Mouse (Mus musculus): ENCODE measurements around the gene Blm.

The Blm gene

DNA sequence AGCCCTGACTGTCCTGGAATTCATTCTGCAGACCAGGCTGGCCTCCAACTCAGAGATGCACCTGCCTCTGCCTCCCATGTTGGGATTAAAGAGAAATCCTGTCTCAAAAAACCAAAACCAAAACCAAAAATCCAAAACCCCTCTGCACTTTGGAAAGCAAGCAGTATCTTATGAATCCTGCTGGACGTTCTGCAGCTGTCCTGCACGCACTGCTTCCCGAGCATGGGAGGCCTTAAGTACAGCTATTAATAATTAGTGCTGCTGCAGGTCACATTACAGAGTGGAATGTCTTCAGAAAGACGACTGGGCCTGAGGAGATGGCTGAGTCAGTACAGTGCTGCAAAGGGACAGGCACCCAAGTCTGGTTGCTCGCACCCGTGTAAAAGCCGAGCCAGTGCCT is 73.0 kb downstream of the Blm start:
- DNase-seq (ENCODE audit: low spot score), result no peak

GRCm38 (mm10) chr7:80460892-80461291 is 74.0 kb downstream of the Blm start:
- no peak for DNase-seq (ENCODE audit: low spot score)

- DNase-seq (ENCODE audit: low spot score), result no peak
Measured at GRCm38 (mm10) chr7:80460199-80460598, 74.7 kb downstream of the Blm start.

DNA sequence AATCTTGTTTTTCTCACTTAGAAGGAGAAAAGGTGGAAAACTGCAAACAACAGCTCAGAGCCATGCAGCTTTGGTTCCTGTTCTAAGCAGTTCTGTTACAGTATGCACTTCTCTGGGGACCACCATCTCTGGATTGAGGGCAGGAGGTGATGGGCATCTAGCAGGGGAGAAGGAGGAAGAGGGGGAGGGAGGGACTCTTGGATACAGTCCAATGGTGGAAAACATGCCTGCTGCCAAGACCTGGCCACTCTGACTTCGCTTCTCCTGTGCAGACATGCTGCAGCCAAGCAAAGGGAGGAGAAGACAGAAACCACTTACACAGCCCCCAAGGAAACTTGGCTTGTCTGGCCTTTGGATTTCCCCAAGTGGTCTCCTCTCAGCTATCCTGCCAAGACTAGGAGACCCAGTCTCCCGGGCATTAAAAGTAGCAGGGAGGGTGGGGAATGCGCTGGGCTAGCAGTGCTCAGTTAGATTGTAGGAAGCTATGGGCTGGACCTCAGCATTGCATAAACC is 77.0 kb downstream of the Blm start:
- DNase-seq (ENCODE audit: low spot score), result no peak

GRCm38 (mm10) chr7:80457241-80457640 is 77.7 kb downstream of the Blm start:
- no peak for DNase-seq (ENCODE audit: low spot score)

- DNase-seq (ENCODE audit: low spot score), result no peak
Measured at GRCm38 (mm10) chr7:80456327-80456726, 78.6 kb downstream of the Blm start.

DNA sequence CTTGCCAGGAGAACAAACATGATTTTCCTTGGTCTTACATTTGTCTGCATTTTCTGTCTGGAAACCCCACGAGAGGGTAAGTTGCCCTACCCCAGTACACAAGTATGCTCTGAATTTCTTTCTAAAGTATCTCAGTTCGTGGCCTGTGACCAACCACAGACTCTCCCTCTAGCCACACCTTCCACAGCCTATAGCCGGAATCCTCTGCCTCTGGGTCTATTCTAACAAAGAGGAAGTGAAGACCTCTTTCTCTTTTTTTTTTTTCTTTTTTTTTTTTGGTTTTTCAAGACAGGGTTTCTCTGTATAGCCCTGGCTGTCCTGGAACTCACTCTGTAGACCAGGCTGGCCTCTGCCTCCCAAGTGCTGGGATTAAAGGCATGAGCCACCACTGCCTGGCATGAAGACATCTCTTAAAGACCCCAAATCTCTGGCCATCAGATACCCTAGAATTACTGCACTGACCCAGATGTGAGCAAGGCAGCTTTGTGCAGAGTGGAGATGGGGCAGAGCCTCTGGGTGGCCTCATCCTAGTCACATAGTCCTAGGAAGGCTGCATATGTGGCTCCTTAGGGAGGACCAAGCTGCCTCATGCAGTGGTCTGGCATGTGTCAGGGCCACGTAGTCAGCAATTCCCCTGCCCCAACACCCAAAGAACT is 79.3 kb downstream of the Blm start:
- no peak for DNase-seq (ENCODE audit: low spot score)

- DNase-seq (ENCODE audit: low spot score), result no peak
Measured at GRCm38 (mm10) chr7:80454786-80455185, 80.1 kb downstream of the Blm start.

GRCm38 (mm10) chr7:80453997-80454396 is 80.9 kb downstream of the Blm start:
- no peak for DNase-seq (ENCODE audit: low spot score)

DNA sequence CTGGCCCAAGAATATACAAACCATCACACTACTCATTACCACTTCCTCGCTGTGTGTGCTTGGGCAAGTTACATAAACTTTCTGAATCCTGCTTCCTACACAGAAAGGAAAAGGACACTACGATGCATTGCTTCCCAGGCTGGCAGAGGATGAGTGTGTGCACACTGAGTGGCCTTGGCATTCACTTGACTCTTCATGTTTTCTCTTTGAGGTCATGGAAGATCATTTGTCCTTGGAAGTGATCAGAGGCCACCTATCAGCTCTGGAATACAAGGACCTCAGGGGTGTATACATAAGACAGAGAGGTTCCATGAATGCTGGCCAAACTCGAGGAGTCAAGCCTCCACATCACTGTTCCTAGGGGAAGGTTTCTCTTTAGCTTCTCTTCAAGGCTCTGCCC is 81.8 kb downstream of the Blm start:
- no peak for DNase-seq (ENCODE audit: low spot score)

DNA sequence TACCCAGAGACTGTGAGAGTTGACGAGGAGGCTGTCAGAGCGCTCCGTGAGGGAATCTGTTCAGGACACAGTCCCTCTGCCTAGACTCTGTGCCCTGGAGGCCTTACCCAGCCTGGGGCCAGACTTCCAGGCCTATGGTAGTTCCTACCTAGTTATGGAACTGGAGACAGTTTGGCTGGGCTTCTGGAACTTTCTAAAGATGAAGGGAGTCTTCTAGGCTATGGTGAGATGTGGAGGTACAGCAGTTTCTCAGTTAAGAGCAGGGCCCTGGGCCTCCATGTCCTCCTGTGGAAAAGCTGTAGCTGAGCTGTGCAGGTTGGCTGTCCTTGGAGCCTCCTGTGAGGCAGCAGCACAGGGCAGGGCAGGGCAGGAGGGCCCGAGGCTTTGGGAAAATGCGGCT is 82.7 kb downstream of the Blm start:
- DNase-seq (ENCODE audit: low spot score), result no peak

DNA sequence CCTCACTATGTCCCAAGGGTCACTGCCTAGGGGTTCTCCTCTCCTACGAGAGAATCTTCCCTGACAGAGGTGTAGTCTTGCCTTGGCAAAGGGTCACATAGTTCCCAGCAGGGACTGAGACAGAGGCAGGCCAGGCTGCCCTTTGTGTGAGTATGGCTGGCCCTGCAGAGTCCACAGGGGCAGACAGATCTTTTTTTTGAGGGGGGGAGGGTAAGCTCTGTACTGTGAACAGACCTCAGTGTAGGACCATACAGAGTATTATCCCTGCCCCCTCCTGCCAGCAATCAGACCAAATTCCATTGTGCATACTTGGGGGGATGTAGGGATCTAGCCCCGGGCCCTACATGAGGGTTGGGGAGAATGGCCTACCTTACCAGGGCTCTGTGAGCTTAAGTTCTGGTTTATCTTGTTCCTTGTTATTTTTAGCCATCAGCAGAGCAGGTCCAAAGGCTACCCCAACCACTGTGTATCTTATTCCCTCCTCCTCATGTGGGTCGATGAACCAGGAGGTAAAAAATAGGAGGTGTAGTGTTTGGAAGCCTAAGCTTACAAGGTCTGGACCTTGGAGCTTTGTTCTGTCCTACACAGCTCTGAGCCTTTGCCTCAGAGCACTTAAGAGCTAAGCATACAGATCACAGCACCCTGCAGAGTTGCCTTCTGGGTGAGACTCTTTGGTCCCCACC is 83.2 kb downstream of the Blm start:
- DNase-seq (ENCODE audit: low spot score), result no peak

DNA sequence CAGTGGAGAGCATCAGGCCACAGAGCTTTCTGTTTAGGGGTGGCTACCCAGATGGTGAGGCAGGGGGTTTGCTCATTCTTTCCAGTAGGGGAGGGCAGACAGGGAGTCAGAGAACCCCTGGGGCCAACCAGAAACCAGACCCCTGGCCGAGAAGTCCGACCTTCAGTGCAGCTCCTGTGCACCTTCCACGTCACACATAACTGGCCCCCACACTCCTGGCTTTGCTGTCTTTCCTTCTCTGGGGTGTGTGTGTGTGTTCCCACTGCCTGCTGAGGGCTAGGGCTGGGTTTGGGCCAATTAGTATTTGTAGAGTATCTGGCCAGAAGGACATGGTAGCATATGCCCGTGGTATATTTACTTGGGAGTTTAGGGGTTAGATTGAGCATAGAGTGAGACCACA is 84.6 kb downstream of the Blm start:
- DNase-seq (ENCODE audit: low spot score), result no peak

- DNase-seq (ENCODE audit: low spot score), result no peak
Measured at GRCm38 (mm10) chr7:80449620-80450091, 85.3 kb downstream of the Blm start.

GRCm38 (mm10) chr7:80447336-80447735 is 87.6 kb downstream of the Blm start:
- DNase-seq (ENCODE audit: low spot score), result no peak

DNA sequence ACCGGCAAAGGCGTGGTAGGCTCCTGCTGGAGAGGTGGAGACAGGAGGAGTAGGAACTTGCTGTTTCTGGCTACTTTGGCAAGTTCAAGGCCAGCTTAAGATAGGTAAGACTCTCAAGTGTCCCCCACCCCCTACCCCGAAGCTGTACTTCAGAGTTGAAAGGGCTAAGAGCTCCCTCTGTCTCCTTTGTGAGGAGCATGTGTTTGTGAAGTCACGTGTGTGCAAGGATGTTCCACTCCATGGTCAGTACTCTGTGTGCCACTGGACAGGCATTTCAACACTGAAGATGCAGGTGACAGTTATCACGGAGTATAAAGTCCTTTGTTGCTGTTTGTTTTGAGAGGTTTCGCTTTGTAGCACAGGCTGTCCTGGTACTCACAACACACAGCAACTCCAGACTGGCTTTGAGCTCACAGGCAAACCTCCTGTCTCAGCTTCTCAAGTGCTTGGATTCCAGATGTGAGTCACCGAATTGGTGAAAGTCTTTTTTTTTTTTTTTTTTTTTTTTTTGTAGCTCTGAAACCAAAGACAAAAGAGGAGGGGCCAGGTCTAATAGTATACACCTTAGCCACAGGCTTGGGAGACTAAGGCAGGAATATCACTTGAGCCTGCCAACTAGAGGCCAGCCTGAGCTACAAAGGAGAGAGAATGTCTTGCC is 88.6 kb downstream of the Blm start:
- no peak for DNase-seq (ENCODE audit: low spot score)

- no peak for DNase-seq (ENCODE audit: low spot score)
Measured at GRCm38 (mm10) chr7:80445492-80445891, 89.4 kb downstream of the Blm start.

DNA sequence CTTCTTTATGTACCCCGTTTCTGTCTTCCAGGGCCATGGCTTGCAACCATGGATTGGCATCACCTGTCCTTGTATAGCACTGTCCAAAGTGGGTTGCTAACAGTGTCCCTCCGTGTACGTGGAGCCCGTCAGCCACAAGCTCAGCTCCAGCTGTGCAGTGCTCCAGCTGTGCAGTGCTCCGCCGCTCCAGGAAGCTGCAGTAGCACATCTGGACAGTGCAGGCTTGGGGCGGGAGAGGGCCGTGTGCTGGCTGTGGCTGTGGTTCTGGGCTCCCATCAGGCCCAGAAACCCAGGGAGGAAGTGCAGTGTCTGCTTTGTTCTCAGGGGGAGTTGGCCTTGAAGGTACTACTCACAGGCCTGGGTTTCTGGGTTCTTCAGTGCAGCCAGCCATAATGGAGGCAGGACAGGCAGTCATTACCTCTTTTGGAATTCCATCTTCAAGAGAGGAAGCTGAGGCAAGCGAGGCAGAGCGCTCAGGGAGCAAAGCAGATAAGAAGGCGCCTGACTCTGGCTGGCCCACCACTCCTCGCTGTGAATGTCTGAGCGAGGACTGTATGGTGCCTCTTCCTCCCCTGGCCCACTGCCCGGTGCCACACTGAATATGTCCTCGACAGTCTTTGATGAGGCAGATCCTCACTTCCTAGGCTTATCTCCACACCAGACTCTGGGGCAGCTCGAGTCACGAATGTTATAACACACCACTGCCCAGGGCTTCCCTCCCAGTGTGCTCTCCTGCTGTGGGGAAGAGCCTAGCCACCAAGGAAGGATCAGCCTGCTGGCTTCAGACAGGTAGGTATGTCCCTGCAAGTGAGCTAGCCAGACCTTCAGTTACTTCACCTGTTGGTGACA is 90.3 kb downstream of the Blm start:
- no peak for DNase-seq (ENCODE audit: low spot score)

DNA sequence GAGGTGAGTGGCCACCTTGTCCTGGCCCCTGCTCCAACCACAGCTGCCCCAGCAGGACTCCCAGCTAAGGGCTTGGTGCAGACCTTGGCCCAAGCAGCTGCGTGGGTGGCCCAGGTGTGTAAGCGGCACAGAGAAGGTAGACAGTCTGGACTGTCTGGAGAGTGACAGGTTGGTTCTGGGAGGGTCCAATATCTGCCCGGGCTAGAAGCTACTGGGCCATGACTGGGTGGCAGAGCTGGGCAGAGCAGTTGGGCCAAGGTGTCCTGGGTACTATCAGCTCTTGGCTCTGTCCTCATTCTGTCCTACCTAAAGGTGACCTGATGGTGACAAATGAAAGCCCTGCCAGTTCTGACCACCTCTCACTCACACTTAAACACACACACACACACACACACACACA is 91.8 kb downstream of the Blm start:
- DNase-seq (ENCODE audit: low spot score), result no peak

DNA sequence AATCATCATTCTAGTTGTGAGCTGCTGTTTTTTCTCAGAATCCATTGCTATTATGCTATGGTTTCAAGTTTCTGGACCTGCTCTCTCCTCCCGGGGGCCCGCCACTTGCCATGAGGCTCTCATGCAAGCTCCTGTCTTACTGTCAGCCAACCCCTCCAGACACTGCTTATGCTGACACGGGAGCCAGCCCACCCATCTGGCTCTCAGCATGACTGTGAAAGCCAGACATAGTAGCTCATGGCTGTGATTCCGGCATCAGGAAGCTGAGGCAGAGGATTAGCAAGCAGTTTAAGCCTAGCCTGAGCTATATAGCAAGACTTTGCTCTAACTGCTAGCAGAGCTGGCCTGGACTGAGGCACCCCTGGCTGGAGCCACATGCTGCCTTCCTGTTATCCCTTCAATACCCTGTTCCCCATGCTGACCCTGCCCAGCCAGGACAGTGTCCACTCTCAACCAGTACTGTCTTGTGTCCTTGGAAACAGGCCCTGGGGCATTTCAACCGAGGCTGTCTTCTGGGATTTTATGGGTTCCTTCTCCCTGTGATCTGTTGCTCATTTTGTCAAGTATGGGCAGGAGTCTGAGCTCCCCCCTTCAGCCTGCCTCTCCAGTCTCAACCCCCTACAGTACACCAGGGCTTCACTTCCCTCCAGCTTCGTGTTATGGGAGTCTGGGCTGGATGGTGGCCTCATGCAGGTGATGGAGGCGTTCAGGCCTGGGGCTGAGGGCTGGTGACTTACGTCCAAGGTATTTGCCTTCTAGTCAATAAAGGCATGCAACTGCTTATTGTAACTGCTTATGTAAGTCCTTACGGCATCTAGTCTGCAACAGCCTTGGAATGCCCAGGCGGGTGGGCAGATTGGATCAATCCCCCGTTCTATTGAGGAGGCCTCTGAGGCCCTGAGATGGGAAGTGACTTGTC is 92.7 kb downstream of the Blm start:
- DNase-seq (ENCODE audit: low spot score), result no peak

- DNase-seq (ENCODE audit: low spot score), result no peak
Measured at GRCm38 (mm10) chr7:80440685-80441084, 94.2 kb downstream of the Blm start.

Measured in ovary, adult 18-20 months (tissue).